Comparison of ENCODE assay signal across 10 mouse cellular contexts in genomic region chr5:24525360-24526189, GRCm38 (mm10). TPM values are rescaled to one million over a fixed set of nuclear protein-coding genes. Genes with fewer than 3 reads are reported as not detected.
DNase-seq lines count a peak whose midpoint lies in the region; ATAC-seq and TF ChIP-seq lines count a peak whose summit lies in the region.
"Had no signal": no experiment of that assay in that cellular context is flagged by ENCODE, and none has a peak within 500 bp of the region (broad histone marks: within the 10 kb centered on the region; RNA-seq: fewer than 3 reads in every experiment).

No protein-coding gene starts in this region.

- peak overlapping the region; percentile 45 for H3K4me3 ChIP-seq in kidney, embryonic 15.5 days (replicated peaks)
- H3K4me3 ChIP-seq in kidney, adult 2 months (ENCODE audit: insufficient read depth, low read depth, low read length), result no peak overlapping the region
- H3K4me3 ChIP-seq in forebrain, embryonic 11.5 days (ENCODE audit: low read depth, low read length), result peak overlapping the region; percentile 47
- H3K4me3 ChIP-seq in limb, embryonic 10.5 days, result peak overlapping the region; percentile 50
- H3K4me3 ChIP-seq in neural tube, embryonic 12.5 days, result peak overlapping the region; percentile 52

- no peaks in the 10 kb centered on the region for H3K9me3 ChIP-seq in kidney, embryonic 15.5 days (replicated peaks)
- no peaks in the 10 kb centered on the region for H3K9me3 ChIP-seq in forebrain, embryonic 11.5 days (ENCODE audit: control insufficient read depth, low read length)
- H3K9me3 ChIP-seq in limb, embryonic 10.5 days (replicated peaks), result no peaks in the 10 kb centered on the region
- no peaks in the 10 kb centered on the region for H3K9me3 ChIP-seq in neural tube, embryonic 12.5 days

- H3K9ac ChIP-seq in kidney, embryonic 15.5 days, result no peak overlapping the region
- peak overlapping the region; percentile 44; the same call in 1 of the 2 replicates for H3K9ac ChIP-seq in forebrain, embryonic 11.5 days (ENCODE audit: low read length)
- H3K9ac ChIP-seq in neural tube, embryonic 12.5 days, result peak overlapping the region; percentile 58; the same call in 1 of the 2 replicates

- no peak for TF ChIP-seq POLR2A in kidney, adult 2 months (IDR thresholded peaks at IDR 0.05; ENCODE audit: low read depth, low read length)

- DNase-seq in kidney, adult 2 months, result no peak
- DNase-seq in forebrain, embryonic 11.5 days (ENCODE audit: low spot score), result no peak
- DNase-seq in limb, embryonic 10.5 days (ENCODE audit: low spot score), result no peak
- DNase-seq in B cell, adult 2 months, result no peak
- no peak for DNase-seq in urinary bladder, postnatal 36 days (ENCODE audit: low spot score in 2 of 2)
- no peak for DNase-seq in layer of hippocampus, adult 8-10 months (ENCODE audit: low spot score in 2 of 2)
- DNase-seq: thymus, postnatal 14 days had no signal

- WGBS in kidney, embryonic 15.5 days, result 4% methylated on average over 34 of the region's 34 CpGs
- 4% methylated on average over 34 of the region's 34 CpGs for WGBS in kidney, adult 2 months
- WGBS in forebrain, embryonic 11.5 days, result 3% methylated on average over 34 of the region's 34 CpGs
- 4% methylated on average over 34 of the region's 34 CpGs for WGBS in limb, embryonic 10.5 days
- 2% methylated on average over 34 of the region's 34 CpGs for WGBS in neural tube, embryonic 12.5 days

- no peak for ATAC-seq in kidney, embryonic 15.5 days (replicated peaks; ENCODE audit: low FRiP score)
- no peak for ATAC-seq in forebrain, embryonic 11.5 days (replicated peaks; ENCODE audit: low FRiP score)
- ATAC-seq in neural tube, embryonic 12.5 days (ENCODE audit: low FRiP score, low read depth), result no peak

- peaks cover 19% of the 10 kb centered on the region for H3K4me1 ChIP-seq in kidney, embryonic 15.5 days
- no peaks in the 10 kb centered on the region for H3K4me1 ChIP-seq in kidney, adult 2 months (ENCODE audit: control insufficient read depth, insufficient read depth, low read length)
- peaks cover 16% of the 10 kb centered on the region for H3K4me1 ChIP-seq in forebrain, embryonic 11.5 days (replicated peaks; ENCODE audit: control insufficient read depth, insufficient read depth, low read length)
- H3K4me1 ChIP-seq in limb, embryonic 10.5 days, result peaks cover 18% of the 10 kb centered on the region
- peaks cover 29% of the 10 kb centered on the region for H3K4me1 ChIP-seq in neural tube, embryonic 12.5 days

- H3K27me3 ChIP-seq in kidney, embryonic 15.5 days, result peaks cover 92% of the 10 kb centered on the region
- peaks cover 4% of the 10 kb centered on the region for H3K27me3 ChIP-seq in kidney, adult 2 months (replicated peaks; ENCODE audit: control insufficient read depth, insufficient read depth, low read length)
- H3K27me3 ChIP-seq in forebrain, embryonic 11.5 days (ENCODE audit: control insufficient read depth, insufficient read depth, low read length), result peaks cover 68% of the 10 kb centered on the region
- H3K27me3 ChIP-seq in limb, embryonic 10.5 days (ENCODE audit: low read depth, poor library complexity, severe bottlenecking), result peaks cover 98% of the 10 kb centered on the region
- H3K27me3 ChIP-seq in neural tube, embryonic 12.5 days (replicated peaks), result peaks cover 67% of the 10 kb centered on the region

- H3K27ac ChIP-seq in kidney, embryonic 15.5 days, result no peak overlapping the region
- H3K27ac ChIP-seq in kidney, adult 2 months (ENCODE audit: insufficient read depth, low read depth, low read length), result no peak overlapping the region
- no peak overlapping the region for H3K27ac ChIP-seq in forebrain, embryonic 11.5 days (ENCODE audit: low read depth, low read length)
- no peak overlapping the region for H3K27ac ChIP-seq in limb, embryonic 10.5 days
- no peak overlapping the region for H3K27ac ChIP-seq in neural tube, embryonic 12.5 days

- peak overlapping the region; percentile 85 for H3K4me2 ChIP-seq in kidney, embryonic 15.5 days
- H3K4me2 ChIP-seq in forebrain, embryonic 11.5 days (ENCODE audit: low read depth, low read length, severe bottlenecking), result peak overlapping the region; percentile 83
- H3K4me2 ChIP-seq in neural tube, embryonic 12.5 days (replicated peaks), result peak overlapping the region; percentile 90

- TF ChIP-seq CTCF in kidney, adult 2 months (conservative IDR thresholded peaks at IDR 0.05; ENCODE audit: insufficient read depth, insufficient read length, low read depth, low read length), result no peak

- H3K36me3 ChIP-seq in kidney, embryonic 15.5 days, result no peaks in the 10 kb centered on the region
- H3K36me3 ChIP-seq in kidney, adult 2 months (ENCODE audit: control insufficient read depth, insufficient read depth, low read length), result no peaks in the 10 kb centered on the region
- no peaks in the 10 kb centered on the region for H3K36me3 ChIP-seq in forebrain, embryonic 11.5 days (ENCODE audit: control insufficient read depth, insufficient read depth, low read length)
- H3K36me3 ChIP-seq in limb, embryonic 10.5 days, result no peaks in the 10 kb centered on the region
- H3K36me3 ChIP-seq in neural tube, embryonic 12.5 days, result no peaks in the 10 kb centered on the region

RNA-seq across cellular contexts. Expression of gene Gbx1, which starts 1.4 kb away (rescaled TPM):
- polyA plus RNA-seq in kidney, embryonic 15.5 days (2015; fragmentation: Nextera tagmentation; extraction: Ambion mirVana), result 0.04 and 0.10 TPM in 2 replicates
- 0.05 and 0.11 TPM in 2 replicates for polyA plus RNA-seq in kidney, adult 2 months (2012; rRNA removed)
- polyA plus RNA-seq in forebrain, embryonic 11.5 days (2014; fragmentation: Nextera tagmentation; extraction: Ambion mirVana), result 0.64 and 0.79 TPM in 2 replicates
- polyA plus RNA-seq in limb, embryonic 10.5 days (2016; fragmentation: Nextera tagmentation; extraction: Ambion mirVana), result 0.04 TPM in 1 of 2 replicates, not detected in the other
- 11.0 and 12.0 TPM in 2 replicates for polyA plus RNA-seq in neural tube, embryonic 12.5 days (2016; fragmentation: Nextera tagmentation; extraction: Ambion mirVana)
- not detected for total RNA-seq in layer of hippocampus, adult 8-10 months (2022)
- total RNA-seq: liver, adult 2 months had no signal
- polyA plus RNA-seq: liver, adult 2 months had no signal

RNA-seq across cellular contexts. Expression of gene Asb10, which starts 15.2 kb away (rescaled TPM):
- polyA plus RNA-seq in kidney, embryonic 15.5 days (2015; fragmentation: Nextera tagmentation; extraction: Ambion mirVana), result 0.61 and 0.67 TPM in 2 replicates
- 0.38 and 1.6 TPM in 2 replicates for polyA plus RNA-seq in kidney, adult 2 months (2012; rRNA removed)
- polyA plus RNA-seq in forebrain, embryonic 11.5 days (2014; fragmentation: Nextera tagmentation; extraction: Ambion mirVana), result 0.11 TPM in 1 of 2 replicates, not detected in the other
- polyA plus RNA-seq in limb, embryonic 10.5 days (2016; fragmentation: Nextera tagmentation; extraction: Ambion mirVana), result 0.13 and 0.15 TPM in 2 replicates
- 0.37 and 0.82 TPM in 2 replicates for polyA plus RNA-seq in neural tube, embryonic 12.5 days (2016; fragmentation: Nextera tagmentation; extraction: Ambion mirVana)
- total RNA-seq in layer of hippocampus, adult 8-10 months (2022), result 1 to 10 TPM in 2 of 4 experiments, under 1 TPM in 2; 0.19 to 5.8 (median 3.0) TPM
- total RNA-seq: liver, adult 2 months had no signal

RNA-seq across cellular contexts. Expression of gene 4931409K22Rik, which starts 31.0 kb away (rescaled TPM):
- polyA plus RNA-seq in kidney, embryonic 15.5 days (2015; fragmentation: Nextera tagmentation; extraction: Ambion mirVana), result 0.23 TPM in 2 replicates
- polyA plus RNA-seq in kidney, adult 2 months (2012; rRNA removed), result 0.10 and 0.14 TPM in 2 replicates
- 0.20 TPM in 1 of 2 replicates, not detected in the other for polyA plus RNA-seq in forebrain, embryonic 11.5 days (2014; fragmentation: Nextera tagmentation; extraction: Ambion mirVana)
- 0.05 TPM in 1 of 2 replicates, not detected in the other for polyA plus RNA-seq in limb, embryonic 10.5 days (2016; fragmentation: Nextera tagmentation; extraction: Ambion mirVana)
- 0.15 and 0.20 TPM in 2 replicates for polyA plus RNA-seq in neural tube, embryonic 12.5 days (2016; fragmentation: Nextera tagmentation; extraction: Ambion mirVana)
- total RNA-seq in layer of hippocampus, adult 8-10 months (2022), result under 1 TPM in 1 of 4 experiments, not detected in 3; 0.36 TPM
- total RNA-seq: liver, adult 2 months had no signal
- polyA plus RNA-seq: liver, adult 2 months had no signal

RNA-seq across cellular contexts. Expression of gene Abcf2, which starts 51.7 kb away (rescaled TPM):
- polyA plus RNA-seq in kidney, embryonic 15.5 days (2015; fragmentation: Nextera tagmentation; extraction: Ambion mirVana), result 118 TPM in 2 replicates
- 40.2 and 47.6 TPM in 2 replicates for polyA plus RNA-seq in kidney, adult 2 months (2012; rRNA removed)
- polyA plus RNA-seq in forebrain, embryonic 11.5 days (2014; fragmentation: Nextera tagmentation; extraction: Ambion mirVana), result 153 and 165 TPM in 2 replicates
- 177 and 197 TPM in 2 replicates for polyA plus RNA-seq in limb, embryonic 10.5 days (2016; fragmentation: Nextera tagmentation; extraction: Ambion mirVana)
- 114 and 123 TPM in 2 replicates for polyA plus RNA-seq in neural tube, embryonic 12.5 days (2016; fragmentation: Nextera tagmentation; extraction: Ambion mirVana)
- total RNA-seq in layer of hippocampus, adult 8-10 months (2022), result 10 to 100 TPM; 75.3 to 86.0 (median 78.3) TPM
